Mouse (Mus musculus): ENCODE measurements around the gene Xpo5.

DNA sequence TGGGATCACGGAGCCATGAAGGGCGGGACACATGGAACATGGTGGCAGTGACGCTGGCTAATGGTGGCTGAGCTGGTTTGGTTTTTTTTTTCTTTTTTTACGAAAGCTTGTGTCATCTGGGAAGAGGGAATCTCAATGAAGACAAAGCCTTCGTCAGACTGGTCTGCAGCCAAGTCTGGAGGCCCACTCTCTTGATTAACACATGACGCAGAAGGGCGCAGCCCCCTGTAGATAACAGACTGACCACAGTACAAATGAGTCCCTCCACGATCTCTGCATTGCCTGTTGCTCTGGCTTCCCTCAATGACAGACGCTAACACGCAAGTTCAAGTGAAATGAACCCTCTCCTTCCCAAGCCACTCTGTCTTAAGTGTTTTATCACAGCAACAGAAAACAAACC, 72.9 kb downstream of the Xpo5 start:
- TF ChIP-seq IRF4 (IDR thresholded peaks at IDR 0.05; ENCODE audit: low read depth, low read length) (no peak), CTCF (conservative IDR thresholded peaks at IDR 0.05 in 1 of 2, IDR thresholded peaks at IDR 0.05 in 1 of 2; ENCODE audit: low read depth in 2 of 2, low read length in 2 of 2) (no peak), EP300 (IDR thresholded peaks at IDR 0.05; ENCODE audit: low read length) (no peak), E2F4 (IDR thresholded peaks at IDR 0.05; ENCODE audit: insufficient replicate concordance, low read depth, low read length) (no peak), HCFC1 (IDR thresholded peaks at IDR 0.05; ENCODE audit: low read depth, low read length) (no peak), POLR2AphosphoS2 (IDR thresholded peaks at IDR 0.05; ENCODE audit: low read depth, low read length) (no peak), POLR2A (IDR thresholded peaks at IDR 0.05; ENCODE audit: low read depth, low read length) (no peak), MAZ (IDR thresholded peaks at IDR 0.05; ENCODE audit: low read depth, low read length) (no peak), MAFK (IDR thresholded peaks at IDR 0.05; ENCODE audit: insufficient replicate concordance, low read length) (no peak), CHD1 (IDR thresholded peaks at IDR 0.05; ENCODE audit: low read depth, low read length) (no peak), TCF12 (IDR thresholded peaks at IDR 0.05; ENCODE audit: low read depth, low read length) (no peak)

Measured in CH12.LX (cell line).